Mouse (Mus musculus): ENCODE results near the gene Abcc3. TPM values are rescaled to one million over a fixed set of nuclear protein-coding genes. Genes with fewer than 3 reads are reported as not detected.

The Abcc3 gene
- polyA plus RNA-seq, 1 experiment from 2014 or later: 0.69 TPM

DNA sequence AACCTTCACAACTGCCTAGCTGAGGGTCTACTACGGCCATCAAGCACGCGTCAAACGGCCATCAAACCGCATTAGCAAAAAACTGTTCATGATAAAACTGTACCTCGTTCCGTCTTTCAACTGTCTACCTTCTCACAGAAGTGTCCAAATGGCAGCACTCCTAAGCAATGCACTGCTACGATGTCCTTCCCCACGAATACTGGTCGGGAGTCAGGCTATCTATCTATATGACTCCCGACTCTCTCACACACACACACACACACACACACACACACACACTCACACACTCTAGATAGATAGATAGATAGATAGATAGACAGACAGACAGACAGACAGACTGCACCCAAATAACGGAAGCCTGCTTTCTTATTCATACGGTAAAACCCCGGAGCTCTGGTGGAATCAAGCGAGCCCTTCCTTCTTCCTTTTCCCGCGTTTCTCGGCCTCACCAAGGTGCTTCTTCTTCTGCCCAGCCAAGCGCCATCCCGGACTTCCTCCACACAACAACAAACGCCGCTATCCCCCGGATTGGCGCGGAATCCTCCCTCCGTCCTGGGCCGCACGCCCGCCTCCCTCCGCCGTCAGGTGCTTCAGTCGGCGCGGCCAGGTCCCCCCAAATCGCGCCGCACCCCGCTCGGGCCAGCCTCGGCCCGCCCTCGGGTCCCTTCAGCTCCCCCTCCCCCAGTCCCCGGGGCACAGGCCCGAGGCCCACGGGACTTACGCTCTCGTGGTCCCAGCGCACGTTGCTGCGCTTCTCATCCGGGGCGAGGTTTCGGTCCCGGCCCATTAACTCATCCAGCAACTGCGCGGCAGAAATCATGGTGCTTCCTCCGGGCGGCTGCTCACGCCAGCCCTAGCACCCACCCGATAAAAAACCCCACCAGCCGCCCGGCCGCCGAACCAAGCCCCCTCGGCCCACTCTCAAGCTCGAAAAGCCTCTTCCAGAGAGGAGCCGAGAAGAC lies 71.5 kb downstream of the Abcc3 start:
- Histone ChIP-seq H3K4me2 (replicated peaks) (peak overlapping the region; percentile 70), H3K4me3 (peak overlapping the region; percentile 91), H3K9me3 (no peaks in the 10 kb centered on the region), H3K9ac (peak overlapping the region; percentile 97), H3K27me3 (no peaks in the 10 kb centered on the region), H3K4me1 (peaks cover 19% of the 10 kb centered on the region), H3K27ac (peak overlapping the region; percentile 97), H3K36me3 (peaks cover 6% of the 10 kb centered on the region; the same call in 1 of the 2 replicates)
- ATAC-seq (ENCODE audit: insufficient number of reproducible peaks, insufficient read depth, low FRiP score, low TSS enrichment): peak; percentile 32; the same call in 1 of the 2 replicates
- WGBS: under 1% methylated on average over 67 of the region's 67 CpGs

- no peaks in the 10 kb centered on the region for H3K9me3 ChIP-seq
- no peak for ATAC-seq (ENCODE audit: insufficient number of reproducible peaks, insufficient read depth, low FRiP score, low TSS enrichment)
- peaks cover 28% of the 10 kb centered on the region for H3K4me1 ChIP-seq
- H3K36me3 ChIP-seq: peaks cover 6% of the 10 kb centered on the region; the same call in 1 of the 2 replicates
- H3K9ac ChIP-seq: no peak overlapping the region
- 91% methylated on average over 5 of the region's 5 CpGs for WGBS
- no peak overlapping the region for H3K27ac ChIP-seq
- no peak overlapping the region for H3K4me3 ChIP-seq
- H3K4me2 ChIP-seq (replicated peaks): no peak overlapping the region
- no peaks in the 10 kb centered on the region for H3K27me3 ChIP-seq
Observed at GRCm38 (mm10) chr11:94318056-94318455, 74.7 kb downstream of the Abcc3 start.

DNA sequence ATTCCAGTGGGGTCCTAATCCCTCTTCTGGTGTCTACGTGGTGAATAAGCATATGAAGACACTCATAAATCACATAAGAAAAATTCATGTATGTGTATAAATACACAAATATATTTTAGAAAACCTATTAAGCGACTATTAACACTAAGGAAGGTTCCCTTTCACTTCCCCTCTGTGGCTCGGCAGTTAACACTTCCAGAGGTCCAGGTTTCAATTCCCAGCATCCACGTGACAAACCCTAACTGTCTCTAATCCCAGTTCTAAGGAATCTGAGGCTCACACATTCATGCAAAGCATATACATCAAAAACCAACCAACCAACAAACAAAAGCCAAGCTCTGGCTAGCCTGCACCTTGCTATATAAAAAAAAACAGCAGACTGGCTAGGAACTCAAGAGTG lies 75.3 kb downstream of the Abcc3 start:
- Histone ChIP-seq H3K9me3 (no peaks in the 10 kb centered on the region), H3K4me3 (no peak overlapping the region), H3K36me3 (peaks cover 6% of the 10 kb centered on the region; the same call in 1 of the 2 replicates), H3K27ac (no peak overlapping the region), H3K27me3 (no peaks in the 10 kb centered on the region), H3K9ac (no peak overlapping the region), H3K4me1 (peaks cover 28% of the 10 kb centered on the region), H3K4me2 (replicated peaks) (no peak overlapping the region)
- no peak for ATAC-seq (ENCODE audit: insufficient number of reproducible peaks, insufficient read depth, low FRiP score, low TSS enrichment)
- WGBS: 77% methylated on average over 4 of the region's 4 CpGs

- Histone ChIP-seq H3K4me1 (peaks cover 28% of the 10 kb centered on the region), H3K9me3 (no peaks in the 10 kb centered on the region), H3K27me3 (no peaks in the 10 kb centered on the region), H3K4me3 (no peak overlapping the region), H3K36me3 (peaks cover 6% of the 10 kb centered on the region; the same call in 1 of the 2 replicates), H3K4me2 (replicated peaks) (no peak overlapping the region), H3K27ac (no peak overlapping the region), H3K9ac (no peak overlapping the region)
- WGBS: 89% methylated on average over 1 of the region's 1 CpGs
- ATAC-seq (ENCODE audit: insufficient number of reproducible peaks, insufficient read depth, low FRiP score, low TSS enrichment): no peak
Observed at GRCm38 (mm10) chr11:94317014-94317413, 75.8 kb downstream of the Abcc3 start.

GRCm38 (mm10) chr11:94316528-94316927 lies 76.3 kb downstream of the Abcc3 start:
- Histone ChIP-seq H3K9ac (no peak overlapping the region), H3K4me2 (replicated peaks) (no peak overlapping the region), H3K36me3 (peaks cover 6% of the 10 kb centered on the region; the same call in 1 of the 2 replicates), H3K27me3 (no peaks in the 10 kb centered on the region), H3K4me1 (peaks cover 28% of the 10 kb centered on the region), H3K4me3 (no peak overlapping the region), H3K9me3 (no peaks in the 10 kb centered on the region), H3K27ac (no peak overlapping the region)
- ATAC-seq (ENCODE audit: insufficient number of reproducible peaks, insufficient read depth, low FRiP score, low TSS enrichment): no peak
- 88% methylated on average over 2 of the region's 2 CpGs for WGBS

DNA sequence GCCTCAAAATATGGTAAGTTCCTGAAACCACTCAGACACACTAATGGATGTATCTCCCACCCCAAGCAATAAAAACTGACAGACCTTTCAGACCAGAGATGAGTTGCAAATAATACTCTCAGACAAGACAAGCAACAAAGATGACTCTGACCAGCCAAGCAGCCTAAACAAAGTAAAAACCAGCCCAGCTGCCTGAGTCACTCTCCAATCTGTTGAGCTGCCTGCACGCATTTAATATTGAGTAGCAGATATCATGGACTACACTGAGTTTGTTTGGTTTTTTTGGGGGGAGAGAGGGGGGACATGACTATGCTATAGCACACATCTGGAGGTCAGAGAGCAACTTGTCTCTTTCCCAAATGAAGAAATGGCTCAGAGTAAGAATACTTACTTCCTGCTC lies 77.5 kb downstream of the Abcc3 start:
- WGBS: 70% methylated on average over 1 of the region's 1 CpGs
- Histone ChIP-seq H3K4me1 (peaks cover 28% of the 10 kb centered on the region), H3K4me2 (replicated peaks) (no peak overlapping the region), H3K9me3 (no peaks in the 10 kb centered on the region), H3K4me3 (no peak overlapping the region), H3K27me3 (no peaks in the 10 kb centered on the region), H3K9ac (no peak overlapping the region), H3K27ac (no peak overlapping the region), H3K36me3 (peaks cover 9% of the 10 kb centered on the region; the same call in 1 of the 2 replicates)
- ATAC-seq (ENCODE audit: insufficient number of reproducible peaks, insufficient read depth, low FRiP score, low TSS enrichment): no peak

GRCm38 (mm10) chr11:94314098-94314652 lies 78.6 kb downstream of the Abcc3 start:
- Histone ChIP-seq H3K4me1 (peaks cover 23% of the 10 kb centered on the region), H3K4me2 (replicated peaks) (no peak overlapping the region), H3K4me3 (no peak overlapping the region), H3K9me3 (no peaks in the 10 kb centered on the region), H3K27me3 (no peaks in the 10 kb centered on the region), H3K36me3 (peaks cover 4% of the 10 kb centered on the region; the same call in 1 of the 2 replicates), H3K27ac (no peak overlapping the region), H3K9ac (no peak overlapping the region)
- 87% methylated on average over 2 of the region's 2 CpGs for WGBS
- ATAC-seq (ENCODE audit: insufficient number of reproducible peaks, insufficient read depth, low FRiP score, low TSS enrichment): no peak

- Histone ChIP-seq H3K4me1 (peaks cover 20% of the 10 kb centered on the region), H3K27ac (no peak overlapping the region), H3K4me3 (no peak overlapping the region), H3K27me3 (no peaks in the 10 kb centered on the region), H3K9ac (no peak overlapping the region), H3K9me3 (no peaks in the 10 kb centered on the region), H3K36me3 (peaks cover 3% of the 10 kb centered on the region; the same call in 1 of the 2 replicates), H3K4me2 (replicated peaks) (no peak overlapping the region)
- 88% methylated on average over 1 of the region's 1 CpGs for WGBS
- ATAC-seq (ENCODE audit: insufficient number of reproducible peaks, insufficient read depth, low FRiP score, low TSS enrichment): no peak
Observed at GRCm38 (mm10) chr11:94312733-94313132, 80.1 kb downstream of the Abcc3 start.

DNA sequence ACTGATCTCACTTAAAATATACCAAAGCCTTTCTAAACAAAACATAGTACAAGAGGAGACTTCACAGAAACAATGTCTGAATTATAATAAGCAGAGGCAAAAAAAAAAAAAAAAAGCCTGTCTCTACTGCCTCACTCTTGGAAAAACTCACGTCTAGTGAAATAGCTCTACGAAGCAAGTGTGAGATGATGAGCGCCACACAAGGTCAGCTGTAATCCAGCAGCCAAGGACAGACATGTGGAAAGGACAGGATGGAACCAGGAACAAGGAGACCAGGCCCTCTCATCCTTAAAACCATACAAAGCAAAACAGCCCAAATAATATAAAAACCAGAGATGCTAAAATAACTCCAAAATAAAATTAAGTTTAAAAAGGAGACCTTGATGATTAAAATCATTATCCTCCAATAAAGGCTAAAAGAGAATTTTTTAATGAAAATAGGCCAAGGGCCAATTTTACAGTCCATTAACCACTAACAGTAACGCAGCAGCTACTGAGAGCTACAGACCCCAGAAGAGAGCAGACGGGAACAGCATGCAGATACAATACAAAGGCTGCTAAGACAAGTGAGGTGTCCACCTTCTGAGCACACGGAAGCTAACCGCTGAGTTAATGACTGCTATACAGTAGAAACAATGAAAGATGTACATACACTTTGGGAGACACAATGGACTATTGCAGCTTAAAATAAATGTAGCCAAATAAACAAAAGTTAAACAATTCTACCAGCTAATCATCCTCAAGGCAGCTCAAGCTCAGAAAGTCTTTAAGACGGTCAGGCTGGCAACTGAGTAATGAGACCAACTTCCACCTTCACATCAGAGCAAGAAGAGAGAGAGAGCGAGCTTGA lies 97.6 kb downstream of the Abcc3 start:
- 87% methylated on average over 9 of the region's 9 CpGs for WGBS
- H3K4me2 ChIP-seq (replicated peaks): no peak overlapping the region
- no peak overlapping the region for H3K4me3 ChIP-seq
- H3K4me1 ChIP-seq: no peaks in the 10 kb centered on the region
- H3K9ac ChIP-seq: no peak overlapping the region
- H3K9me3 ChIP-seq: no peaks in the 10 kb centered on the region
- H3K27ac ChIP-seq: no peak overlapping the region
- peaks cover 84% of the 10 kb centered on the region for H3K36me3 ChIP-seq
- no peaks in the 10 kb centered on the region for H3K27me3 ChIP-seq
- ATAC-seq (ENCODE audit: insufficient number of reproducible peaks, insufficient read depth, low FRiP score, low TSS enrichment): no peak
